Mouse (Mus musculus) T-cell, adult 2 months (primary cell): Measurements from ENCODE around the gene Tmem63a.
"Not testable (repeated sequence)": the region's sequence is repeated elsewhere in the genome, so short reads cannot be mapped to it uniquely, and the experiment has no call there.

Experiments
- DNase-seq: peaks from one replicate; pipeline ENCODE4 v3.0.0; 2022; ENCODE audit warnings: low spot score

The Tmem63a gene

DNA sequence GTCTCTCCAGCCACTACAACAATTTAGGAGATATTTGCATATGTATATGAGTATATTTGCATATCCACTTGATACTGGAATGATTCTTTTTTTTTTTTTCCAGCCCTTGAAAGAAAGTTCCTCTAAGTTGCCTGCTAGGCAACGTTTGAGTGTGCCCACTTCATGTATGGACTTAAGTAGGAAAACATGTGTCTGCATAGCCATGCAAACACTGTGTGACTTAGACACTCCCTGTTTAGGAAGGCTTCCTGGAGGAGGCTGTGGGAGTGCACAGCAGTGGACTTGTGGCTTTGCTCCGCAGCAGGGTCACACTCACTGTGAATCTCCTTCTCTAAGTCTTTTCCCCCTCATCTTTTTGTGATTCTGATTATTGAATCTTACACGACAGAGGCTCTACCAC lies 16.7 kb downstream of the Tmem63a start:
- no peak for DNase-seq

DNA sequence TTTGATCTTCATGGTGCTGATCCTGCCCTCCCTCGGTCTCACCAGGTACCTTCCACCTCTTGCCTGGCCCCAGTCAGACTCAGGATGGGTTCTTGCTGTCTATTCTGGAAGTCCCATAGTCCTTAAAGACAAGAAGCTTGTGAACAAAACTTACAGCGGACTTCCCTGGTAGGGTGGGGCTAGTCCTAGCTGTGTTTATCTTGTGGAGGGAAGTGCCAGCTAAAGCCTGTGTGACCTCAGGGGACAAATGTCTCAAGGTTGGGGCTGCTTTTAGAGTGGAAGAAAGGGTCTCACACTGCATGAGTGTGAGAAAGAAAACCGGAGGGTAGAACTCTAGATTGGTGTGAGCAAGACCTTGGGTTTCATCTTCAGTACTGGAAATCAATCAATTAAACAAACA lies 23.6 kb downstream of the Tmem63a start:
- DNase-seq: no peak

DNA sequence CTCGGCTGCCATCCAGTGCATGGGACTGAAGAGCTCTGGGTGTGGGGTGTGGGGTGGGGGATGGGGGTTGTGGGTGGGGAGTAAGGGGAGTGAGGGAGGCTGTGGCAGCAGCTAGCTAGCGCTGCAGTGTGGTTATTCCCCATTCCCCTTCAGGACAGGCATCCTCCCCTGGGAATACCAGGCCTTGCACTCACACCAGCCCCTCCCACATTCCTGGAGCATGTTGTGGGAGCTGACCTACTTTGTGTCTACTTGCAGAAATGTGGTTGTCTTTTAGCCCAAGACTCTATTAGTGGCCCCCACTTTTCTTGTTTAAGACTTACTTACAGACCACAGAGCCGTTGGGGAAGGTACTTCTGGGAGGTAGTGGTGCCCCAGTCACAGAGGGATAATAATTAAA lies 24.4 kb downstream of the Tmem63a start:
- no peak for DNase-seq

DNA sequence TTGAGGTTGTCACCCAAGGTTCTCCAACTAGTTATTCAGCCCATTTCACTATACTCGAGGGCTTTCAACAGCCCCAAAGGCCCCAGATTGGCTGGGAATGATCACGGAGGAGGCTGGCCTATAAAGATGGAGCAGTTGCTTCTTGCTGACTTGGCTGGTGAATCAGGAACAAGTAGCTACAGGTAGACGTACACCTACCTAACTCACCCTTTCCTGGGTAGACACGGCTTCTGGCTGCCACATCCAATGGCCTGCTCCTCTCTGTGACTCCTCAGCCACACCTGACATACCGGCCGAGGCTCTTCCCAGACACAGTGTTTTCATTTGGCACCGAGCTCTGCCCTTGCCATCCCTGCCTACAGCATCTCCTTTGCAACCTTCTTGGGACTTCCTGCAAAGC lies 25.1 kb downstream of the Tmem63a start:
- no peak for DNase-seq

DNA sequence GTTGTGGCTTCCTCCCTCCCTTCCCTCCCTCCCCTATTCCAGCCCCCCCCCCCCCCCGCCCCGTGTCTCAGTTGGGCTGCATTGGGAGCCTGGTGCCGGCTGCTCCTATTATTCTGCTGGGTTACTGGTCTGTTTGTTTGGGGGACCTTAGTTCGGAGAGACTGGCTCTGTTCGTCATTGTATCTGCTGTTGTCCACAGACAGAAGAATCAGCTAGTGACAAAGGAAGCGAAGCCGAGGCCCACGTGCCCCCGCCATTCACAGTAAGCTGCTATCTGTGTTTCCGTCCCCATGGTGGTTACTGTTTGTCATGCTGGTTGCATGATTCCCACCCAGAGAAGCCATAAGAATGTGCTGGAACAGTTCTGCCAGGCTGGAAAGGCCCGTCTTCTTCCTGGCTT lies 30.8 kb downstream of the Tmem63a start:
- DNase-seq: no peak

DNA sequence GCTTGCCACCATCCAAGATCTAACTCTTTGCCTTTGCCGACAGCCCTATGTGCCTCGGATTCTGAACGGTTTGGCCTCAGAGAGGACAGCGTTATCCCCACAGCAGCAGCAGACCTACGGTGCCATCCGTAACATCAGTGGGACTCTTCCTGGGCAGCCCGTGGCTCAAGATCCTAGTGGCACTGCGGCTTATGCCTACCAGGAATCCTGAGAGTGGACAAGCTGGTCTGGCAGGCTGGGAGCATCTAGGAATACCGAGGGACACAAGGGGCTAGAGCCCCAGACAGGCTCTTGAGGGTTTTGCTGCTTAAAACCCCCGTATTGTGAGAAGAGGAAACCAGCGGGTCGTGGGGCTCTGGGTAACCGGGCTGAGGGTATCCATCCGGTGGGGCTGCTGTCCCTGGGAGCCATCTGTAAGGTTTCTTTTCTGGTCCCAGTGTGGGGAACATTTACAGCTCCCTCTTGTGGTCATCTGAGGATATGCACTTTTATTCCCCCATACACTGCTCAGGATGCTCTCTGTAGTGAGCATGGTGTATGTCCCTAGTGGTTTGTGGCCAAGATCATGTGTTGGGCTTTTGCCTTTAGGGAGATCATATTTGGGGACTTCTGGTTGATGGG lies 32.1 kb downstream of the Tmem63a start:
- peak; percentile 58 for DNase-seq

DNA sequence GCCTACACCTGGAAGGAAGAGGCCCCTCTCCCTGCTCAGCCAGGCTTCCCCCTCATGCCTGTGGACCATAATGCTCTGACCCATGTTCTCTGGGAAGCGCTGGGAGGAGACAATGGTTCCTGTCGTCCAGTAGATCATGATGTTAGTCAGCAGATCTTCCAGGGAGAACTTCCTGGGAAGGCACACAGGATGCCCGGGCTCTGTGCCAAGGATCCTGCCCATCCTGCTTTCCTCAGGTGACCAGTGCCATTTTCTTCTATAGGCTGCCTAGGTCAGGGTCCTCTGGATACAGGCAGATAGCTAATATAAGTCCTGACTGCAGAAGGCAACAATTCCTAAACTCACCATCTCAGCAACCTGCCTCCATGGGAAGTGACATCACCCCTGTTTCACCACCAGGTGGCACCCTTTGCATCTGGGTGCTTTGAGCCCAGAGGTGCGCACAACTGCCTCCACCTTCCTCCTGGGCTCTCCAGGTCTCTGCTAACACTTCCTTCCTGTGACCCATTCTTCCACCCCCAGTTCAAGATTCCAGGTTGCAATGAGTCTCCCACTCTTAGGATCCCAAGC lies 34.1 kb downstream of the Tmem63a start:
- DNase-seq: peak; percentile 56

DNA sequence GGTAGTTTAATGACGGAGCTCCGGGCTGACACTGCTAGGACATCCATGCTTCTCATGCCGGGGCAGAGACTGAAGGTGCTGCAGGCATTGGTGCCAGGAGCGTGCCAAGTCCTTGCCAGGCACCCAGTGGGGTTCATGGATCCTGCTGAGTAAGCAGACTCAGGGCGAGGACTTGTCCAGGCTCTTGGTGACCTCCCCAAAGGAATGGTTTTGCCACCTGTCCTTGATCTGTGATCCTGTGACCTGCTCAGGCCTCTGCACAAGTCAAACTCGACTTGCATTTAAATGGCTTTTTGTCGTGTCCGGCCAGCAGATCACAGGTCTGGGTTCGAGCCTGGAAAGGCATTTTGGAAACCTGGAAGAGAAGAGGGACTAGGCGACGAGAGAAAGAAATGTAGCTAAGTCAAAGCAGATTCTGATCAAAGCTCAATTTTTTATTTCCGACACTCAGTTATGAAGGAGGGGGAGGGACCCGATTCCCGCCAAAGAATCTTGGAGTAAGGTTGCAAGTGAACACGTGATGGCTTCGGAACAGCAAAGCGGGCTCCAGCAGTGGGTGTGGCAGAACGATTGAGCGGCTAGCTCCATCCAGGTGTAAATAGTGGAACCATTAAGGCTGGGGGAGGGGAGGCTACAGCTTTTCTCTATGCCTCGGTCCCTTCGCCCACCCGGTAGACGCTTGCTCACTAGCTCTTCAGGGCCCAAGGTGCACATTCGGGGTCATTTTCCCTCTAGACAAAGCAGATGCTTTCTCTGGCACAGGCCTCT lies 37.5 kb downstream of the Tmem63a start:
- no peak for DNase-seq

DNA sequence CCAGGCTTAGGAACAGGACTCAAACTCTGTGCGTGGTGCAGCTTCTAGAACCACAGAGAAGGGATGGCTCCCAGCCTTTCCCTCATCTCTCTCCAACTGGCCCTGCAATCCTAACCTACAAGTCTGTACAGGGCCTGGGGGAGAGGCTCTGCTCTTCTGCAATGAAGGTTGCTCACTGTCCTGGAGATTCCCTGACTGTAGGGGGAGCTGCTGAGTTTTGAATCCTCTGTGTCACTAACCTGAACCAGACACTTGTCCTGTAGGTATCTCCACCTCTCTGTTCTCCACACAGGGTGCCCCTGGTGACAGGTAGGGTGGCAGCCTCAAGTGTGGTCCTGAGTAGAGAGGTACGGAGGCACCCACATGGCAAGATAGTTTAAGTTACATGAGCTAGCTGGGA lies 38.3 kb downstream of the Tmem63a start:
- DNase-seq: no peak

DNA sequence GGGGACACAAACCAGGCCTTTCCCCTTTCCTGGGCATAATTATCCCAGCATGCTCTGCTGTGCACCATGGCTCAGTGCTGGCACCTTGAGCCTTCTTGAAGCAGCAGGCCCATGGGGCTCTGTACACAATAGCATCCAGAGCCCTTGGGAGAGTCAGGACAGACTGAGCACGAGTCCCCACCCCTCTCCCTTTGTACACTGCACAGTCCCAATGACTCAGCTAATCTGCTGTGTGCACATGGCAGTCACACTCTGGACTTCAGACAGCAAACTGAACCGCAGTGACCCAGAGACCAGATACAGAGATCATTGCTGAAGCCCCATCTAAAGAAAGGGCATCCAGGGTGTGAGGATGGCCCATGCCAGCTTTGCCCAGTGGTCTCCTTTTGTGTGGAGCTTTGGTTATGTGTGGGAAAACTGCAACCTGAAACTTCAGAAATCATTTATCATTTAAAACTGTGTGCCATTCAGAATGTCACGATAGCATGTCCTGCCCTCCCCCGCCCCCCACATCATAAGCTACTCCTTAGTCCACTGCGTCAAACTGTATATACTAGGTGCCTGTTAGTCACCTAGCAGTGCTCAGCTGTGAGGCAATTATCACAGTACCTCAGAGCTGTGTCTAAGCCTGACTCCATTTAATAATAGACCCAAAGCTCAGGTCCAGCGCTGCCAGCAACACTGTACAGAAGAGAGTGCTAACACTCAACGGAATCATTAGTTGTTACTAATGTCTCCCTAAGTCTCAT lies 39.3 kb downstream of the Tmem63a start:
- DNase-seq: not testable (repeated sequence)

DNA sequence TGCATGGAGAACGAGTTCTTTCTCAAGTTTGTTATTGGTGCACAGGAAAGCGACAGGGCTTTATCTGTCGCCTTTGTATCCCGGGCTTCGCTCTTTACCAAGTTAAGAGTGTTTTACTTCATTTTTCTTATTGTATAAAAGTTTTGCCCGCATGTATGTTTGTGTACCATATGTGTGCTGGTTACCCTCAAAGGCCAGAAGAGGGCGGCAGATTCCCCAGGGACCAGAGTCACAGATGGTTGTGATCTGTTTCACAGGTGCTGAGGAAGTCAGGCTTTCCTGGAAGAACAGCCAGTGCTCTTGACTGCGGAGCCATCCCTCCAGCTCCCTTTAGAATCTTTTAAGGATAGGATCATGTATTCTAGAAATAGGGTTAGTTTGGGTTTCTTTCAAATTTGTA lies 44.6 kb downstream of the Tmem63a start:
- DNase-seq: no peak

DNA sequence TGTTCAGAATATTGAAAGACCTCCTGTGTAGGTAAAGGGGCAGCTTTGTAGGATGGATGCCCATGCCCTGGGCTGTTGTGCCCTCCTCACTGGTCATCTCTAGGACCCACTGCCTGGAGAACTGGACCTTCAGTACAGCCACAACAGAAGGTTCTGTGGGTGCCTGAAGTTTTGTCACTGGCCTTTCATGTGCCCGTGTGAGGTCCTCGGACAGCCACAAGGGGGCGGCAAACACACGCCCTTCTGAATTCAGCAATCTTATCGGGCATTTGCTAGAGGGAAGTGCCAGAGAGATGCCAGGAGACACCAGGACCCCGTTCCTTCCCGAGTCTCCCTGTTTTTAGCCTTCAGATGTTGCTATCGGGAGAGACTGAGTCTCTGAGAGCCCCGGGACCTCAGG lies 45.6 kb downstream of the Tmem63a start:
- DNase-seq: peak; percentile 64

DNA sequence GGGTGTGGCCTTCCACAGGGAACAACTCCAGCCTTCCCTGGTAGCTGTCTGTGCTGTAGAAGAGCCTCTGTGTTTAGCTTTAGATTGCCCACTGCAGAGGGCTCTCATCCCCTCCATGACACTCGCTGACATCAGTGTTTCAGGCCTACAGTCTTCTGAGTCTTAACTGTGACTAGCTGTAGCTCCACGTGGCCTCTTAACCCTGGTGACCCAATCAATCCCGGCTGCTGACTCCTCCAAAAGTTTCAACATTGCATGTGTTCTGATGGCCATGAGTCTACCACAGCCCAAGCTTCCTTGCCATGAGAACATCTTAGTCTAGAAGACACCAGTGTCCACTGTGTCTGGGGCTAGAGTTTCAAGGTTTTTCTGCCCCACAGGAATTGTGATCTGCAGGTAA lies 48.5 kb downstream of the Tmem63a start:
- DNase-seq: no peak

DNA sequence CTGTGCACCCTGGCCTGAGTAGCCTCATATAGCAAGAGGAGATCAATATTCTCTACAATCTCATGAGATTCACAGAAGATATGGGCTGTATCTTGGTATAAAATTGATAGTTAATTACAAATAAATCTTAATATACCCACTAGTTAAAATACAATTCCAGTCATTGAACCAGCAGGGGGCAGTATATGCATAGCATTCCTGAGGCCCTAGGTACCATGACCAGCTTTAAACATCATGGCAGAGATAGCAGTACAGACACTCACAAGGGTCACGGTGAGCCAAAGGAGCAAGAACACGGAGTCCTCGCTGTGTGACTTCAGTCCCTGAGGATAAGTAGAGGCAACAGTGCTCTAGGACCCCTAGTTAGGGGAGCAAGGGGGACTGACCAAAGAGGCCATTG lies 50.0 kb downstream of the Tmem63a start:
- peak; percentile 37 for DNase-seq

DNA sequence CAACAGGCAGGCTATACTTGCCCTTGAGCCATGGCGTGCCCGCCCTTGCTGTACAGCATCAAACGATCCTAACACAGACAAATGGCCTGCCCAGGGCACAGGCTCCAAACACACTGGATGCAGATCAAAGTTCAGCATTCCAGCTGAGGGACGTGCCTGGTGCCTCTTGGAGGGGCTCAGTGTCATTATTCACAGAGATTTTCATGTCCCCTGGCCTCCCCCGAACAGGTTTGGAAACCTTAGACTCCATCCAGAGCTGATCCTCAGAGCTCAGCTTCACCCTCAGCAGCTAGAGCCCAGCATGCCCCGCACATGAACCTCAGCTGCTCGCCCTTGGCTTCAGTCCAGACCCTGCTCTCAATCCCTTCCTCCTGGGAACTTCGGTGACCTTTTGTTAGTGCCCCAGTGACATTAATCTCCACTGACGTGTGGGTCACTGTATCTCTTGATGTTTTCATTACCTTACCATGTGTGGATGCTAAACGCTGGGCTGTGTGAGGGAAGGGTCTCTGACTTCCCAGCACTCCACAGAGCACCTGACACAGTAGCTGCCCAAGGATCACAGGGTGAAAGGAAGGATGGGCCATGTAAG lies 58.5 kb downstream of the Tmem63a start:
- no peak for DNase-seq

DNA sequence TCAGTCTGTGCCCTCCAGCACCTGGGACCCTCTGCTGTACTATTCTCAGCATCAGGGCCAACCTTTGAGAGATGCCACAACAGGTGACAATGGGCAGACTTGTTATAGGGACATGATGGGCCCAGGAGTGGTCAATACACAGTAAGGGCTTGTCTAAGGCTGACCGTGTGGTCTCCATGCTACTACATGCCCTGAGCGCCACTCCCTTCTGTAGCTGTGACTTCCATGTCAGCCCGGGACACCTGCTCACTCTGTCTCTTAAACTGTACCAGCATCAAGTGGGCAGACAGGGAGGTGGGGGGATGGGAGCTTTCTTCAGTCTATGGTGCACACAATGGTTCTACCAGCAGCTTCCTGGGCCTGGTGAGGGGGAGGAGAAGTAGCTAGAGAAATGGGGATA lies 59.1 kb downstream of the Tmem63a start:
- no peak for DNase-seq

DNA sequence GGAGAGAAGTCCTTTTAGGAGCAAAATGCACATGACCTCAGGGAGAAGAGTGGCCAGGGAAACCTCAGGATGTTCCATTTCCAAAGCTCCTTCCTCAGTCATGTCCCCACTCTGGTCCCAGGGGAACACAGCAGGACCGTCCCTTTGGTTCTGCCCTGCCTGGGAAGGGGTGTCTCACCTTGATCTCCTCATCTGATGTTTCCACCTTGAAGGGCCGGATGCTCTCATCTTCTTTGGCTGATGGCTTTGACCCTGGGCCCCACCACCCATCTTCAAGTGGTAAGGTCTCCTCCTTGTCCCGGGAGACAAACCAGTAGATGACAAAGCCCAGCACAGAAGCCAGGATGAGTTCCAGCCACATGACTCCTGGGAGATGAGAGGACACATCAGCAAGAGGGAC lies 59.5 kb downstream of the Tmem63a start:
- no peak for DNase-seq

DNA sequence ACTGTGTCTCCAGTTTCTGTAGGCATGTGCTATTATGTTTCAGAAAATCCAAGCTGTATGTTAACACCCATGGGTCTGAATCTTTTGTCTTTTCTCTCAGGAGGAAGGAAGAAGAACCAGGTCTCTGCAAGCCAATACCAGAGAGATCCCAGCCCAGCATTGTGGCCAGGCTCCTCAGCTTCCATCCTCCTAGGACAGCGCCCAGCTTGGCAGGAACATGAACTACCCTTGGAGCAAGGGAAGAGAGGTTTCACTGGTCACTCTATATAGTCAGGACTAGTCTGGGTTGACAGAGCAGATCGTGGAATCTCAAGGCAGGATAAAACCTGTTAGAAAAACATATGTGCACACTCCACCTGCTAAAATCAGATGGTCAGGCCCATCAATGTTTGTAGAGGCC lies 61.6 kb downstream of the Tmem63a start:
- no peak for DNase-seq

DNA sequence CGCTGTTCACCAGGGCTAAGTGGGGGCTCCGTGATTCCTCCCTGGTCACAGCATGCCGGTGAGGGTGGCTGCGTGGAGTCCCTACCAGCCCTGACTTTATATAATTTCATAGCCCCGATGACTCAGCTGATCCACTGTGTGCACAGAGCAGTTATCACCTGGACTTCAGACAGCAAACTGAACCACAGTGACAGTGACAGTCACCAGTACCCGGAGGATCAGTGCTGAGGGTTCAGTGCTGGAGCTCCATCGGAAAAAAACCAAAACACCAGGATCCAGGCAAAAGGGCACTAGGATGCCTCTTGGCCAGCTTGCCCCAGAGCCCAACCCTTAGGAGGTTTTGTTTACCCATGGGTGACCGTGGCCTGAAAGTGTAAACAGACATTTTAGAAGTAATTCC lies 63.2 kb downstream of the Tmem63a start:
- no peak for DNase-seq

DNA sequence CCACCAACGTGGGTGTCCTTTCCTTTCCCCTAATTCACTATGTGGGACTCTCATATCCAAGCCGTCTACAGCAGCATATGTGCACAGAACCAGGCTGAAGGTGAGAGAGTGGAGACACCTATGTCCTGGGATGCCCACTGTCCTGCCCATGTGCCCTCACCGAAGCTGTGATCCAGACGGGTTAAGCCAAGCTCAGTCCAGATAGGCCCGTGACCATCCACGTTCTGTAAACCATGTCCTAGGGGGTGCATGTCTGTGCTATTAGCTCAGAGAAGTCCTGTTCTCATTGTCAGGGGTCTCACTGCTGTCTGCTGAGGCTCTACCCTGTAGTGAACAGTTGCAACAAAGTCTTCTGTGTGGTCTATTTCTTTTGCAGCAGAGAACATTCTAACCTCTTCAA lies 65.7 kb downstream of the Tmem63a start:
- DNase-seq: no peak

DNA sequence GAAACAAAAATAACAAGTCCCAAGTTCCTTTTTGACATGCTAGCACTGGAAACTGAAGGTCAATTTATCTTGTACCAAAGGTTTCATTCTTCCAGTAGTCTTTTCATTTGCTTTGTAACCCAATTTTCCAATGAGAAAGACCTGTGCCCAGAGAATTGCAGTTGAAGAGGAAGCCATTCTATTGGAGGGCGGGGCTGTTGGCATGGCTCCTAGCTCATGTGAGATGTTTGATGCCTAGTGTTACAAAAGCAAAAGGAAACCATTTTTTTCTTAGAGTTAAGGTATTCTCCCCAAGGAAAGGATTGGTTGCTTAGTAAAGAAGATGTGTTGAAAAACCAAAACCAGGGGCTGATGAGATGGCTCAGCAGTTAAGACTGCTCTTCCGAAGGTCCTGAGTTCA lies 66.1 kb downstream of the Tmem63a start:
- DNase-seq: no peak

DNA sequence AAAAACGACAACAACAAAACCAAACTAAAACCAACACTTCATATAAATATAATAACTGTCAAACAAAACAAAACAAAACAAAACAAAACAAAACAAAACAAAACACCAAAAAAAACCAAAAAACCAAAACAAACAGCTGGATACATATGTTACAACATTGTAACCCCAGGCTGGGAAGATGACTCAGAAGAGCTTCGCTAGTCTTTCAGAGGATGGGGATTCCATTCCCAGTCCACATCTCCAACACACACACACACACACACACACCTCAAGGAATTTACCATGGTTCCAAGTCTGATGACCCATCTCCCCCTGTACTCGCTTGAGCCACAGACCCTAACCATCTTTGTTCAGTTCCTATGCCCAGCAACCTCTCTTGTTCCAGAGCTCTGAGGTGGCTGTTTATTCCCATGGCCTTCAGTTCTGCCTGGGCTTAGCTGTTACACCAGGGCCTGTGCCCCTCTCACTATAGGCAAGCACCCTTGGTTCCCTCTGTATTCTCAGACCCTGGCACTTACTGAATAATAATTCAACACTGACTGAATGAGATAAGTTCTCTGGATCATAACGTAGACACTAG lies 67.0 kb downstream of the Tmem63a start:
- DNase-seq: no peak
